Mouse (Mus musculus) embryonic facial prominence, embryonic 12.5 days (tissue): ENCODE measurements around the gene Ntrk1. TPM values are rescaled to one million over a fixed set of nuclear protein-coding genes. Genes with fewer than 3 reads are reported as not detected.

ENCODE experiments used
- ATAC-seq: fragments of 200-750 bp; cut with Nextera tagmentation; 2 replicates; pipeline ENCODE4 v1.8.0; 2017; ENCODE audit not compliant: insufficient number of reproducible peaks, insufficient read depth, low FRiP score, low TSS enrichment
- H3K27ac ChIP-seq: fragments of 300-500 bp; sonication (generic); 2 replicates; pipeline ENCODE4 v1.5.1; 2016; ENCODE audit warnings: mild to moderate bottlenecking
- H3K27me3 ChIP-seq: fragments of 300-500 bp; sonication (generic); 2 replicates; pipeline ENCODE4 v1.6.1; 2016; ENCODE audit warnings: mild to moderate bottlenecking, moderate library complexity
- H3K36me3 ChIP-seq: fragments of 300-500 bp; sonication (generic); 2 replicates; pipeline ENCODE4 v1.6.1; 2016; ENCODE audit warnings: mild to moderate bottlenecking
- H3K4me1 ChIP-seq: fragments of 300-500 bp; sonication (generic); 2 replicates; pipeline ENCODE4 v1.6.1; 2016
- H3K4me2 ChIP-seq: fragments of 300-500 bp; sonication (generic); replicated peaks from 2 replicates; pipeline ENCODE4 v1.6.1; 2016; ENCODE audit warnings: mild to moderate bottlenecking, moderate library complexity
- H3K4me3 ChIP-seq: fragments of 300-500 bp; sonication (generic); 2 replicates; pipeline ENCODE4 v1.5.1; 2016; ENCODE audit warnings: mild to moderate bottlenecking
- H3K9ac ChIP-seq: fragments of 300-500 bp; sonication (generic); 2 replicates; pipeline ENCODE4 v1.6.1; 2016; ENCODE audit warnings: mild to moderate bottlenecking, moderate library complexity
- H3K9me3 ChIP-seq: fragments of 300-500 bp; sonication (generic); 2 replicates; pipeline ENCODE4 v1.6.1; 2016; ENCODE audit warnings: mild to moderate bottlenecking, moderate library complexity
- WGBS: fragments of 180-500 bp; shearing (Covaris S2); methylation state at CpG from one replicate; pipeline ENCODE4 v1.1.7; 2016; 5-methylcytosine and 5-hydroxymethylcytosine counted together
- polyA plus RNA-seq: library from polyadenylated mRNA; unstranded; fragments of >200 nt; fragmentation: Nextera tagmentation; extraction: Ambion mirVana; gene quantifications from 2 replicates; pipeline ENCODE4 v1.2.1, GENCODE M21; 2016

Ntrk1 gene
- polyA plus RNA-seq, 1 experiment from 2014 or later = 40.0 TPM

GRCm38 (mm10) chr3:87764506-87764905 is 30.5 kb downstream of the Ntrk1 start:
- Histone ChIP-seq H3K4me1 (peaks cover 53% of the 10 kb centered on the region), H3K9me3 (no peaks in the 10 kb centered on the region), H3K27me3 (peaks cover 10% of the 10 kb centered on the region), H3K27ac (peak overlapping the region; percentile 90), H3K9ac (no peak overlapping the region), H3K4me2 (peak overlapping the region; percentile 34), H3K4me3 (no peak overlapping the region), H3K36me3 (no peaks in the 10 kb centered on the region)
- WGBS = 25% methylated on average over 10 of the region's 10 CpGs
- no peak for ATAC-seq

GRCm38 (mm10) chr3:87763683-87764289 is 31.2 kb downstream of the Ntrk1 start:
- peaks cover 7% of the 10 kb centered on the region for H3K27me3 ChIP-seq
- H3K4me1 ChIP-seq = peaks cover 53% of the 10 kb centered on the region
- ATAC-seq = peak; percentile 65; the same call in 1 of the 2 replicates
- 13% methylated on average over 14 of the region's 15 CpGs for WGBS
- no peak overlapping the region for H3K4me3 ChIP-seq
- H3K9me3 ChIP-seq = no peaks in the 10 kb centered on the region
- peak overlapping the region; percentile 90 for H3K27ac ChIP-seq
- no peaks in the 10 kb centered on the region for H3K36me3 ChIP-seq
- peak overlapping the region; percentile 34 for H3K4me2 ChIP-seq
- H3K9ac ChIP-seq = no peak overlapping the region

- H3K27me3 ChIP-seq = peaks cover 6% of the 10 kb centered on the region; the same call in 1 of the 2 replicates
- H3K4me2 ChIP-seq = peak overlapping the region; percentile 34
- H3K27ac ChIP-seq = peak overlapping the region; percentile 90
- H3K4me3 ChIP-seq = no peak overlapping the region
- peaks cover 53% of the 10 kb centered on the region for H3K4me1 ChIP-seq
- no peak overlapping the region for H3K9ac ChIP-seq
- H3K36me3 ChIP-seq = no peaks in the 10 kb centered on the region
- 36% methylated on average over 4 of the region's 4 CpGs for WGBS
- 0 out of 2 replicates have a peak, but pooled peaks have one; percentile 2 for ATAC-seq
- H3K9me3 ChIP-seq = no peaks in the 10 kb centered on the region
These were observed 31.8 kb downstream of the Ntrk1 start for GRCm38 (mm10) chr3:87763202-87763601.

- H3K9me3 ChIP-seq = no peaks in the 10 kb centered on the region
- H3K4me1 ChIP-seq = peaks cover 53% of the 10 kb centered on the region
- 0 out of 2 replicates have a peak overlapping the region, but pooled peaks have one; percentile 7 for H3K4me2 ChIP-seq
- no peaks in the 10 kb centered on the region for H3K36me3 ChIP-seq
- H3K27ac ChIP-seq = peak overlapping the region; percentile 90
- no peak for ATAC-seq
- WGBS = 38% methylated on average over 20 of the region's 20 CpGs
- H3K4me3 ChIP-seq = no peak overlapping the region
- H3K9ac ChIP-seq = no peak overlapping the region
- peaks cover 13% of the 10 kb centered on the region for H3K27me3 ChIP-seq
These were observed 33.3 kb downstream of the Ntrk1 start for GRCm38 (mm10) chr3:87761408-87762375.

- no peak overlapping the region for H3K27ac ChIP-seq
- 32% methylated on average over 5 of the region's 5 CpGs for WGBS
- no peak overlapping the region for H3K4me2 ChIP-seq
- no peaks in the 10 kb centered on the region for H3K9me3 ChIP-seq
- peaks cover 9% of the 10 kb centered on the region for H3K27me3 ChIP-seq
- ATAC-seq = no peak
- no peaks in the 10 kb centered on the region; the same call in 1 of the 2 replicates for H3K36me3 ChIP-seq
- H3K4me3 ChIP-seq = no peak overlapping the region
- H3K9ac ChIP-seq = no peak overlapping the region
- peaks cover 30% of the 10 kb centered on the region for H3K4me1 ChIP-seq
These were observed 36.3 kb downstream of the Ntrk1 start for GRCm38 (mm10) chr3:87758641-87759040.

- H3K27me3 ChIP-seq = peaks cover 9% of the 10 kb centered on the region
- peaks cover 8% of the 10 kb centered on the region for H3K4me1 ChIP-seq
- ATAC-seq = no peak
- WGBS = 50% methylated on average over 20 of the region's 20 CpGs
- H3K9ac ChIP-seq = peak overlapping the region; percentile 45; the same call in 1 of the 2 replicates
- H3K4me3 ChIP-seq = no peak overlapping the region
- no peak overlapping the region for H3K27ac ChIP-seq
- H3K36me3 ChIP-seq = no peaks in the 10 kb centered on the region; the same call in 1 of the 2 replicates
- peak overlapping the region; percentile 42 for H3K4me2 ChIP-seq
- no peaks in the 10 kb centered on the region for H3K9me3 ChIP-seq
These were observed 38.5 kb downstream of the Ntrk1 start for GRCm38 (mm10) chr3:87756488-87756887.

GRCm38 (mm10) chr3:87755964-87756363 is 39.0 kb downstream of the Ntrk1 start:
- Histone ChIP-seq H3K4me2 (peak overlapping the region; percentile 42), H3K36me3 (no peaks in the 10 kb centered on the region; the same call in 1 of the 2 replicates), H3K4me3 (peak overlapping the region; percentile 14), H3K9me3 (no peaks in the 10 kb centered on the region), H3K4me1 (peaks cover 3% of the 10 kb centered on the region; the same call in 1 of the 2 replicates), H3K27me3 (peaks cover 9% of the 10 kb centered on the region), H3K27ac (no peak overlapping the region), H3K9ac (peak overlapping the region; percentile 45; the same call in 1 of the 2 replicates)
- 2% methylated on average over 24 of the region's 24 CpGs for WGBS
- ATAC-seq = peak; percentile 81

GRCm38 (mm10) chr3:87753829-87754228 is 41.1 kb downstream of the Ntrk1 start:
- Histone ChIP-seq H3K4me2 (no peak overlapping the region), H3K9ac (no peak overlapping the region), H3K4me3 (no peak overlapping the region), H3K27me3 (peaks cover 9% of the 10 kb centered on the region), H3K4me1 (peaks cover 3% of the 10 kb centered on the region; the same call in 1 of the 2 replicates), H3K9me3 (no peaks in the 10 kb centered on the region), H3K36me3 (peaks cover 3% of the 10 kb centered on the region; the same call in 1 of the 2 replicates), H3K27ac (no peak overlapping the region)
- no peak for ATAC-seq
- 81% methylated on average over 13 of the region's 13 CpGs for WGBS

GRCm38 (mm10) chr3:87752567-87752966 is 42.4 kb downstream of the Ntrk1 start:
- Histone ChIP-seq H3K9me3 (no peaks in the 10 kb centered on the region), H3K4me3 (no peak overlapping the region), H3K9ac (no peak overlapping the region), H3K36me3 (peaks cover 3% of the 10 kb centered on the region; the same call in 1 of the 2 replicates), H3K4me1 (peaks cover 8% of the 10 kb centered on the region), H3K4me2 (no peak overlapping the region), H3K27ac (no peak overlapping the region), H3K27me3 (peaks cover 9% of the 10 kb centered on the region)
- ATAC-seq = no peak
- WGBS = 89% methylated on average over 3 of the region's 3 CpGs

- Histone ChIP-seq H3K27ac (no peak overlapping the region), H3K4me1 (peaks cover 14% of the 10 kb centered on the region), H3K4me3 (no peak overlapping the region), H3K9me3 (no peaks in the 10 kb centered on the region), H3K4me2 (no peak overlapping the region), H3K9ac (no peak overlapping the region), H3K36me3 (peaks cover 3% of the 10 kb centered on the region; the same call in 1 of the 2 replicates), H3K27me3 (no peaks in the 10 kb centered on the region)
- no peak for ATAC-seq
- 86% methylated on average over 12 of the region's 12 CpGs for WGBS
These were observed 45.0 kb downstream of the Ntrk1 start for GRCm38 (mm10) chr3:87749977-87750376.

GRCm38 (mm10) chr3:87749036-87749435 is 45.9 kb downstream of the Ntrk1 start:
- 13% methylated on average over 5 of the region's 5 CpGs for WGBS
- H3K36me3 ChIP-seq = peaks cover 3% of the 10 kb centered on the region; the same call in 1 of the 2 replicates
- no peak for ATAC-seq

More at GRCm38 (mm10) chr3:87749036-87749435, 45.9 kb downstream of the Ntrk1 start:
- Histone ChIP-seq H3K27ac (no peak overlapping the region), H3K4me3 (no peak overlapping the region), H3K4me2 (no peak overlapping the region), H3K27me3 (no peaks in the 10 kb centered on the region), H3K9me3 (no peaks in the 10 kb centered on the region), H3K9ac (no peak overlapping the region; the same call in 1 of the 2 replicates), H3K4me1 (peaks cover 17% of the 10 kb centered on the region)
